Mouse (Mus musculus): ENCODE results near the gene Rprd1b. TPM values are rescaled to one million over a fixed set of nuclear protein-coding genes. Genes with fewer than 3 reads are reported as not detected.
A peak's percentile ranks its signal among the peaks of the same experiment; 100 is the strongest.

The Rprd1b gene
- total RNA-seq, 2 experiments from 2014 or later: 34.7 to 35.1 TPM

DNA sequence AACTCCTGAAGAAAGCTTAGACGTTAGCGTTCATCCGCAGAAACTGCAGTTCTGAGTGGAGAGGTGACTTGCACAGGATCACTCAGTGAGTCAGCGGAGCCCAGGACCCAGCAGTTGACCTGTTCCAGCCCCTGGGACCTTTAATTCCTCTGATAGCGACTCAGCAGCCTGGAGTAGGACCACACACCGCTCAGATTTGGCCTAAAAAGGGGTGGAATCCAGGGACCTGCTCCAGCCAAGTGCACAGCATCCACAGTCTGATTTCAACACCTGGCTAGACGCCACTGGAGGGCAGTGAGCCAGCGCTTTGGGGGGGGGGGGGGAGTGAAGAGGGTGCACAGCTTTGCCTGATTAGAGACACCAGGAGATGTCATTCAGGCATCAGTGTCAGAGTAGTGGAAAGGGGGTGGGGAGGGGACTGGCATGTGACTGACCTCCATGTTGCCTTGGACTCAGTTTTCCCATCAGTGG, 140.5 kb downstream of the Rprd1b start:
- intact Hi-C loops (cut with DNase I): no loop called here
- peak; percentile 50 for DNase-seq

DNA sequence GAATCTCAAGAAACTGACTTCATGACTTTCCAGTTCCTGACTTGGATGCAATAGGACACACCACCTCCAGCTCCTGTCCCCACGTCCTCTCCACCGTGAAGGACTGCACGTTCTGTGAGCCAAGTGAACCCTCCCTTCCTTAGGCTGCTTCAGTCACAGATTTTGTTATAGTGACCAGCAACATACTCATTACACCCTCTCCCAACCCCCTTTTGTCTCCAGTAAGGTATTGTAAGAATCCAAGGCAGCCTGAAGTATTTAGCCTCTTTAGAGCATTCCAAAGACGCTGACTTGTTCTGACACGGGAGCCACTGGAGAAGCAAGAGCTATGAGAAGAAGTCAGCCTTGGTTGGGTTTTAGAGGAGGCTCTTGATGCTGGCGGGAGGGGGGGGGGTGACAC, 141.1 kb downstream of the Rprd1b start:
- DNase-seq: no peak
- intact Hi-C loops (cut with DNase I): no loop called here

DNA sequence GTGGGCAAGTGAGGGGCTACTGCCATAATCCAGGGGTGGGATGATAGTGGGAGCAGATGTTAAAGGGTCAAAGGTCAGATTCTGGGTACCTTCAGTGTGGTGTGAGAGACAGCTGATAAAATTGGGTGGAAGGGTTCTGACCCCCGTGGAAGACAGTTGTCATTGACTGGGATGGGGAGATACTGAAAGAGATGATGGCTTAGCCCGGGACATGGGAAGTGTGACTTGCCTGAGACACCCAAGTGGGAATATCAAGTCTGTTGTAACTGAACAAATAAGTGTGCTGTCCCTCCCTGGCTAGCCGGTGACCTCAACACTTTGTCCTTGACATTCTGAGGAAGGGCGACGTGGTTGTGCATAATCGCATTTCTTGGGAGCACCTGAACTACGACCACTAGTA, 141.5 kb downstream of the Rprd1b start:
- intact Hi-C loops (cut with DNase I): no loop called here
- DNase-seq: no peak

DNA sequence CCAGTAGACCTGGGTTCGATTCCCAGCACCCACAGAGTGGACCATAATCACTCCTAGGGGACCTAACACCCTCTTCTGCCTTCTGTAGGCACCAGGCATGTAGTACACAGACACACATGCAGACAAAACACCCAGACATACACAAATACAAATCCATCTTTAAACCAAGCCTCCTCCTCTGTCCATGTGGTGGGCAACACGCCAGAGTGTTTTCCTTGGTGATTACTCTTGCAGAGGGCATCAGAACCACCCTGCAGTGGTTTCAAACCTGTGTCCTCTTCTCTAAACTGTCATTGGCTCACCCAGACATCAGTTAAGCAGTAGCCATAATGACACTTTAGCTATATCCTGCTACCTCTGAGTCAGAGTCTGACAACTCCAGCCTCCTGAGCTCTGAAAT, 142.1 kb downstream of the Rprd1b start:
- intact Hi-C loops (cut with DNase I): no loop called here
- DNase-seq: no peak

GRCm38 (mm10) chr2:158174438-158174837, 146.1 kb downstream of the Rprd1b start:
- intact Hi-C loops (cut with DNase I): no loop called here
- no peak for DNase-seq

GRCm38 (mm10) chr2:158174958-158175357, 146.7 kb downstream of the Rprd1b start:
- no peak for DNase-seq
- intact Hi-C loops (cut with DNase I): no loop called here

GRCm38 (mm10) chr2:158175433-158175832, 147.1 kb downstream of the Rprd1b start:
- intact Hi-C loops (cut with DNase I): no loop called here
- DNase-seq: no peak

GRCm38 (mm10) chr2:158176763-158177162, 148.5 kb downstream of the Rprd1b start:
- intact Hi-C loops (cut with DNase I): no loop called here
- DNase-seq: no peak

DNA sequence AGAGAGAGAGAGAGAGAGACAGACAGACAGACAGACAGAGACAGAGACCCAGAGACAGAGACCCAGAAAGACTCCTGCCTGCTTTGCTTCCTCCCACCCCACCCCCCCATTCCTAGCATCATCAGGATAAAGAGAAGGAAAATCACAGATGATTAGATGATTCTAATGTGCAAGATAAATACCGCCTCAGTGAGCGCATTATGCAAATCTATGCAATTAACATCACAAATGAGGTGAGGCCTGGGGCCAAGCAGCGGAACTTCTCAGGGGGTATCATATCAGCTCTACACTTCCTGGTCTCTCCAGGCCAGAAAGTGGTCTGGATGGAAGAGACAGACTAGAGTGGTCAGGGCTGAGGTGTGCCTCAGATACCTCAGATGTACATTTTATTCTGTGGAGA, 149.3 kb downstream of the Rprd1b start:
- no peak for DNase-seq
- intact Hi-C loops (cut with DNase I): no loop called here

DNA sequence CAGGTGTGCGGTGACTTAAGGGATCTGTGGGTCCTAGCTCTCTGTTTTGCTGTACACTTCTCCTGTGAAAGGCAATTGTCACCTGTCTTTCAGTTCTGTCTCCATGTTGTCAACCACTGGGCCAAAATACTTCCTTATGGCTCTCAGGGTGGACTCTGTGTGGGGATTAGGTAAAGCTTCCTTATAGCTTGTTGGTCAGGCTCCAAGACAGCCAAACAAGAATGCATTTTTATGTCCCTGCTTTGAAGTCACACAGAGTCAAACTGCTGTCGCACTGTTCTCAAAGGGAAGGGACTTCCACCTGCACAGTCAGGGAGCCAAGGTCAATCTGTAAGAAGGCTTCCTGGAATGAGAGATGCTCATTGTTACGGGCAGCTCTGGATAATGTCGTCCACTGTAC, 149.8 kb downstream of the Rprd1b start:
- no peak for DNase-seq
- intact Hi-C loops (cut with DNase I): no loop called here

DNA sequence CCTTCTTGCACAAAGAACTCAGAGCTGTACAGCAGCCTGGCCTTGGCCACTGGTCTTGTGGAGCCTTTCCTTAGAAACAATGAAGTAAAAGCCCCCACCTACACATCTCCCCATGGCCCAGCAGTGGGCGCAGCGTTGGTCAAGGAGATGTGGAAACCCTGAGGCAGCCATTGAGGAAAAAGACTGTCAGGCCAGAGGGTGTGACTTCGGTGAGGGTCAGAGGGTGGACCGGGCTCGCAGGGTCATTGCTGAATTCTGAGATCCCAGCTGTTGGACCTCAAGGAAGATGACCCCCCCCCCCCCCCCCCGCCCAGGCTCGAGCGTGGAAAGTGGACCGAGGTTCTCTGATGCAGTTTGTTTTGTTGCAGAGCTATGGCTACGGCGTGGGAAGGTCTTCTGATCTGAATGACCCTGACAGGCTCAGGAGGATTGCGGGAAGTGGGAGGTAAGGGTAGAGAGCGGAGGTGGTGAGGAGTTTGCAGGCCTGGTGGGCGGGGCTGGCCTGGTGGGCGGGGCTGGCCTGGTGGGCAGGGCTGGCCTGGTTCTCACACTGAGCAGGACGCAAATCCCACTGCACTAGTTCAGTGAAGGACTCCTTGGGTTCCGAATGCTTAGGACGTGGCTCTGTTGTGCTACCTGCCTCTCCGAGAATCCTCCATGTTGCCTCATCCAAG, 150.5 kb downstream of the Rprd1b start:
- DNase-seq: peak; percentile 55
- intact Hi-C loops (cut with DNase I): no loop called here

- DNase-seq: peak; percentile 69
- intact Hi-C loops (cut with DNase I): no loop called here
These were observed 151.2 kb downstream of the Rprd1b start for GRCm38 (mm10) chr2:158179370-158180111.

DNA sequence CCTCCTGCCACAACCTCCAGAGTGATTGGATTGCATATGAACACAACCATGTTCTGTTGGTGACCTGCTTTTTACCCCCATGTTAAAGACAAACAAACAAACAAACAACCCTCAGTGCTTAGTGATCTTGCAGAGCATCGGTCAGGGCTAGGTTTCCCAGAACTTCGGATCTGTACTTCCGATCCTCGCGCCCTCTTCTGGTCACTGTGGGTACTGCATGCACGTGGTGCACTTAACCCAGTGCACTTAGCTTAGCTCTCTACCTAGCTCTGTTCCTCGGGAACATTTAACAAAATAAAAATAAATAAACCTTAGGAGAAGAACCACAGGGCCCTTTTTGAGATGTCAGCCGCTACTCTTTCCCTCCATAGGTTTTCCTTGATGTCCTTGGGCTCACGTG, 152.5 kb downstream of the Rprd1b start:
- intact Hi-C loops (cut with DNase I): no loop called here
- peak; percentile 76 for DNase-seq

Other genes with a start within 250 kb of the Rprd1b start
- gene Vstm2l, start 113.8 kb upstream of the Rprd1b start, total RNA-seq (2021): 100 to 1,000 TPM; 189 to 190 TPM
- 10 to 100 TPM; 17.2 to 19.1 TPM for gene Tti1, start 64 bp upstream of the Rprd1b start, total RNA-seq (2021)
- gene Tgm2, start 117.9 kb downstream of the Rprd1b start, total RNA-seq (2021): 1 to 10 TPM; 7.0 to 9.7 TPM
- gene D630003M21Rik, start 200.7 kb downstream of the Rprd1b start, total RNA-seq (2021): 1 to 10 TPM; 3.1 TPM
- not detected for gene Bpi, start 229.6 kb downstream of the Rprd1b start, total RNA-seq (2021)

Measured in left cerebral cortex, postnatal 4 days (tissue).